Mouse (Mus musculus) ES-CJ7 (cell line): ENCODE measurements around the gene Fndc3b.
A peak's percentile ranks its signal among the peaks of the same experiment; 100 is the strongest.

ENCODE experiments used
- DNase-seq: peaks from one replicate; pipeline ENCODE4 v3.0.0; 2011; ENCODE audit warnings: low read depth, low spot score

The Fndc3b gene

GRCm38 (mm10) chr3:27710648-27711428 lies at the start of gene Fndc3b:
TSS of gene Fndc3b (minus strand) at chr3:27711307.
- peak; percentile 94 for DNase-seq

- no peak for DNase-seq
Measured at GRCm38 (mm10) chr3:27760278-27760677, 49.2 kb upstream of the Fndc3b start.

DNA sequence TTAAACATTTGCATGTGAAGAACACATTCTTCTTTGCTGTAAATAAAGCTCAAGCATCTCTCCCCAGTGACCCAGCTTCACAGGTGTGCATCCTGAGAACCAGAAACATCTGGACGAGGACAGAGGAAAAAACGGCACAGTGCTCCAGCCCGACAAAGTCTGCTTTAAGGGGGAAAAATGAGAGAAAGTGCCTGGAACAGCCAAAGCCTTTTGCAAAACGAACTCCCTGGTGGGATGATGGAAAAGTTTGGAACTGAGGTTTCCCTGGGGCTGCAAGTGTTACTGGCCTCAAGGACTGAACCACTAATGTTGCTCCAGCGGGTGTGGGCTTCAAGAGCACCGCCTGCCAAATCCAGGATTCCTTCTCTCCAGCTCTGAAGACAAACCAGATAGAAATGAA lies 47.9 kb upstream of the Fndc3b start:
- no peak for DNase-seq

GRCm38 (mm10) chr3:27751657-27752056 lies 40.5 kb upstream of the Fndc3b start:
- DNase-seq = no peak

DNA sequence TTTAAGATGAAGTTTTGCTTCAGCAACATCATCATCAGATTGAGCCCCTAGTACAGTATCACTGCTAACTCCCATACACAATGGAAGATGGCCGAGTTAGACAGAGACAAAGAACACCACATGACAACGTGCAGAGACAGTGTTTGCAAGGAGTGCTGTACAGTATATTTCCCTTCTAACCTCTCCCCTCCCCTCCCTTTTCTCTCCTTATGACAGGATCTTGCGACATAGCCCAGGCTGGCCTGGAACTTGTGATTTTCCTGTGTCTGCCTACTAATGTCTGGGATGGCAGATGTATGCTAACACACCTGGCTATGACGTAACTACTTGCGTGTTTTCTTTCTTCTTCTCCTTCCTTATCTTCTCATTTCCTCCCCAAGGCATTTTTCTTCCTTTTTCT lies 40.0 kb upstream of the Fndc3b start:
- DNase-seq = no peak

GRCm38 (mm10) chr3:27745651-27746050 lies 34.5 kb upstream of the Fndc3b start:
- peak; percentile 52 for DNase-seq

- peak; percentile 84 for DNase-seq
Measured at GRCm38 (mm10) chr3:27744754-27745153, 33.6 kb upstream of the Fndc3b start.

GRCm38 (mm10) chr3:27743271-27744145 lies 32.4 kb upstream of the Fndc3b start:
- no peak for DNase-seq

DNA sequence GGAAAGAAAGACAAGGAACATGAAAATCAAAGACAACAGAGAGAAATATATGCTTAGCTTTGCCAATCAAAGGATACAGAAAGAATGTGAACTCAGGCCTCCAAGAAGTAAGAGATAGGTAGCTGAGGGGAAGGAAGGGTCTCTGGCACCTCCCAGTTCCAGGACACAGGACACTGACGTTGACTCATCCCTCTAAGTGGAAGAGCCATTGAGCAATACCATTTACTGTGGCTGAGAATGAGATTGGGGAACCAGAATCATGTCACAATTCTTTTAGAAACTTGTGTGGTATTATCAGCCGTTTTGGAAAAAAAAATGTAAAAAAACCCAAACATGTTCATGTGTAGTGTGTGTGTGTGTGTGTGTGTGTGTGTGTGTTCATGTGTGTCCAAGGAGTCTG lies 31.0 kb upstream of the Fndc3b start:
- no peak for DNase-seq

DNA sequence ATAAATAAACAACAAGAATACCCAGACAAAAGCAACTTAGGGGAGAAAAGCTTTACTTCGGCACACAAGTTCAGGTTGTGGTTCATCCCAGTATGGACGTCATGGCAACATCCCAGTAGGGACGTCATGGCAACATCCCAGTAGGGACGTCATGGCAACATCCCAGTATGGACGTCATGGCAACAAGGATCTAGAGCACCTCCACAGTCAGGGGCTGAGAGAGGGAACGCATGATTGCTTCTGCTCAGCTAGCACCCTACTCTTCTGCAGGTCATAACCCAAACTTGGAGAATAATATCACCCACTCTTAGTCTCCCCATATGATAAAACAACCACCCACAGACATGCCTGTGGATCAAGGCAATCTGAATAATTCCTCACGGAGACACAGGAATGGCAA lies 29.0 kb upstream of the Fndc3b start:
- DNase-seq = no peak

GRCm38 (mm10) chr3:27736180-27736579 lies 25.1 kb upstream of the Fndc3b start:
- DNase-seq = peak; percentile 21

DNA sequence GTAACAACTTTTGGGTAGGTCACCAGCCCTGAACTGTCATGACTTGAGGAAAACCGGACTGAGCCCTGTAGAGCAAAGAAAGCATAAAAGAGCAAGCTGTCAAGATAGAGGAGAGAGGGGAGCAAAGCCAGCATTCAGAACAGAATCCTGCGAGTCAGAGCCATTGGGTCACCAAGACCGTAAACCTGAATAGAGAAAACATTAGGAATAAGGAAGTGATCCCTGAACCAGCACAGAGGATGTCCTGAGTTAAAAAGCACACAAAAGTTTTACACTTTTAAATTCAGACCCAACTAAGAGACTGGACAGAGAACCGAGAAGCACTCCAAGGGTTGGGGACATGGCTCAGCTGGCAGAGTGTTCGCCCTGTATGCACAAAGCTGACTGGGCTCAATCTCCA lies 24.0 kb upstream of the Fndc3b start:
- no peak for DNase-seq

- no peak for DNase-seq
Measured at GRCm38 (mm10) chr3:27728798-27729782, 18.0 kb upstream of the Fndc3b start.

- no peak for DNase-seq
Measured at GRCm38 (mm10) chr3:27728176-27728575, 17.1 kb upstream of the Fndc3b start.

GRCm38 (mm10) chr3:27725752-27726151 lies 14.6 kb upstream of the Fndc3b start:
- no peak for DNase-seq

DNA sequence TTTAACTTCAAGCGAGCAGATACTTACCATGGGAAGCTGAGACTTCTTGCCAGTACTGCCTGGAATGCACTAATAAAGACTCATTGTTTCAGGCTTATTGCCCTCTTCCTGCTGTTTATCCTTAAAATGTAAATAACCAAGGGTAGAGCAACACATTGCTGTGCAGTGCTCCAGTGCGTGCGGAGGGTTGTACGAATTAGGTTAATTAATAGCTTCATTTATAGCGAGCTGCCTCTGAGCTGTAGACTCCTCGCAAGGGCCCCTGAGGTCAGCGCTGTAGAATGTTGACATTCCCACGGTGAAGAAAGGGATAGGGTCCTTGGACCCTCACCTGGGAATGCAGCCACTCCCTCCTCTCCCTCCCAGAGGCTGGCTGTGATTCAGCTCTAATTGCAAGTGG lies 13.1 kb upstream of the Fndc3b start:
- DNase-seq = no peak

- DNase-seq = no peak
Measured at GRCm38 (mm10) chr3:27718829-27719365, 7.8 kb upstream of the Fndc3b start.

GRCm38 (mm10) chr3:27713971-27714370 lies 2.9 kb upstream of the Fndc3b start:
- no peak for DNase-seq

GRCm38 (mm10) chr3:27712421-27712820 lies 1.3 kb upstream of the Fndc3b start:
- no peak for DNase-seq

- DNase-seq = no peak
Measured at GRCm38 (mm10) chr3:27709906-27710647, 1.0 kb downstream of the Fndc3b start.
